Mouse (Mus musculus): Measurements from ENCODE around the gene Rbms3. TPM values are rescaled to one million over a fixed set of nuclear protein-coding genes. Genes with fewer than 3 reads are reported as not detected.

Gene Rbms3
- total RNA-seq, 1 experiment: 2.2 TPM

DNA sequence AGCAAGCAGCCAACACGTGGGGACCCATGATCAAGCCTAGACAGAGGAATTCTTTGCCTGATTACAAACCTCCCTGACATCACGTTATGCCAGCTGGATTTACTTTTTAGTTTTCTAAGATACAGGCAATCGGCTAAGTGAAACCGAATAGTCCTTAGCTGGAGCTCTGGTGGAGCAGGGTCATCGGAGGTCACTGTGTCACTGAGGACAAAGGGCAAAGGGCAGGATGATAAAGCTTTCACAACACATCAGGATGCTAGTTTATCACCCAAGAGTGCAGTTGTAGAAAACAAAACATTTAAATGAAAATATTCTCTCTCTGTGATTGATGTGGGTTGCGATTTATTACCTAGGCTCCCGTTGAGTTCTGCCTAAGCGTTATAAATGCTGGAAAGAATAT is 233.1 kb downstream of the Rbms3 start:
- no peak for DNase-seq (ENCODE audit: low read depth, low spot score)
- Histone ChIP-seq H3K27ac (ENCODE audit: insufficient read depth, low read depth, low read length, poor library complexity, severe bottlenecking) (no peak overlapping the region), H3K9ac (ENCODE audit: insufficient read depth, low read depth, low read length, poor library complexity, severe bottlenecking) (no peak overlapping the region), H3K4me1 (ENCODE audit: control insufficient read depth in 2 of 2, insufficient read depth in 2 of 2, low read length in 2 of 2, poor library complexity in 1 of 2) (no peaks in the 10 kb centered on the region), H3K9me3 (ENCODE audit: control insufficient read depth, insufficient read depth, low read depth, low read length) (no peaks in the 10 kb centered on the region), H3K4me3 (ENCODE audit: insufficient read depth in 1 of 2, low read depth in 1 of 2, low read length in 2 of 2, poor library complexity in 1 of 2, severe bottlenecking in 1 of 2) (no peak overlapping the region), H3K36me3 (ENCODE audit: control insufficient read depth, insufficient read depth, low read length, poor library complexity, severe bottlenecking) (no peaks in the 10 kb centered on the region)
- in situ Hi-C loops (cut with MboI; ENCODE audit: low sequenced_read_pairs in 2 of 2, unreplicated experiment in 2 of 2): no loop called here
- TF ChIP-seq HCFC1 (IDR thresholded peaks at IDR 0.05; ENCODE audit: borderline replicate concordance, insufficient read depth, low read length) (no peak), CHD2 (IDR thresholded peaks at IDR 0.05; ENCODE audit: low read depth, low read length) (no peak), ZNF384 (IDR thresholded peaks at IDR 0.05; ENCODE audit: low read depth, low read length) (no peak), MAFK (IDR thresholded peaks at IDR 0.05; ENCODE audit: insufficient read depth, low read depth, low read length) (no peak)

DNA sequence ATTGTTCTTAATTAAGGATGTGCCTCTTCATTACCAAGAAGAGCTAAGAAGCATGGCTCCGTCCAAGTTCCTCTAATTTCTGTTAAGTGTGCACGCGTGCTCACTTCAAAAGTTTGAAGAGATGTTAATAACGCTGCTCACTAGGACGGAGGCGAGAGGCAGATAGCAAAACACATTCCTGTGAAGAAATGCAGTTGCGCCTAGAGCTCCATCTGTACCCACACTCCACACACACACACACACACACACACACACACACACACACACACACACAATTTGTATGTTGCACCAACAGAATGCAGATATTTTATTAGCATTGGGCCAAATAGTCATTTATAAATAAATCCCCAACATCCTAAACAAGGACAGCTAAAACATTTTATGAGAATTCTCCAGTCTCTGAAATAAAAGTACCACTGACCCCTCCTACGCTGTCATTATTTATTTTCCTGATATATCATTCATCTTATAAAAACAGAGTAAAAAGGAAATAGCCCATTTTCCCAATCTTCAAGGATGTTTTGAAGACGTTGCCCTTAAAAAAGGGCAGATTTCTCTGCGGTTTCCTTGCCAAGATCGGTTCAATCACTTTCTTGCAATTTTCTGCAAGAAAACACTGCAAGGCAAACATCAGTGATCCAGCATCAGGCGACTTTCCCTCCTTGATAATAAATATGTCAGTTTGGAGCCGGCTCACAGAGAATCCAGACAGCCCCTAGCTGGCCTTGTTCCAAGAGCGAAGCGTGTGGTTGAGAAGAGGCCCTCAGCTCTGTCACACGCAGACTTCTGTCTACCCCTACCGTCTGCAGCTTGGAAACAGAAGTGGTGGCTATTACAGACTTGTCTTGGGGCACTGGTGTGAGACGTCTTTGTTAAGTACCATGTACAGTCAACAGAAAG is 235.8 kb downstream of the Rbms3 start:
- in situ Hi-C loops (cut with MboI; ENCODE audit: low sequenced_read_pairs in 2 of 2, unreplicated experiment in 2 of 2): no loop called here
- no peak overlapping the region for H3K4me3 ChIP-seq (ENCODE audit: insufficient read depth in 1 of 2, low read depth in 1 of 2, low read length in 2 of 2, poor library complexity in 1 of 2, severe bottlenecking in 1 of 2)

DNA sequence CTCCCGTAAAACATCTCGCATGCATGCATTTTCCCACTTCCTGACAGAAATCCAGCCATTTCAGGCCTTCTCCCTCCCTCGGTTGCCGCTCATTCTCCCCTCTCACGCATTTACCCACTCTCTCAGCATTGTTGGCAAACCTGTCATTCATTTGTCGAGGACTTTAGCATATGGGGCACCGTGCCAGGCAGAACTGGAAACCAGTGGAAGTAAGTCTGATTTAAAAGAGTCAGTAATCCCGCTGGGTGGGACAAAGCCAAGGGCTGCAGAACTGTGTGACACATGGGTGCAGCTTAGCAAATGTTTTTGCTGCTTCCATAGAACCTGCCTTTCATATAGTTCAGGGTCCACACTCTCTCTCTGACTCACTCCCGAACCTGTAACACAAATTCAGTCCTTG is 241.7 kb downstream of the Rbms3 start:
- in situ Hi-C loops (cut with MboI; ENCODE audit: low sequenced_read_pairs in 2 of 2, unreplicated experiment in 2 of 2): no loop called here
- no peak for DNase-seq (ENCODE audit: low read depth, low spot score)

More for the DNA sequence above, 235.8 kb downstream of the Rbms3 start:
- Histone ChIP-seq H3K36me3 (ENCODE audit: control insufficient read depth, insufficient read depth, low read length, poor library complexity, severe bottlenecking) (no peaks in the 10 kb centered on the region), H3K9me3 (ENCODE audit: control insufficient read depth, insufficient read depth, low read depth, low read length) (no peaks in the 10 kb centered on the region), H3K9ac (ENCODE audit: insufficient read depth, low read depth, low read length, poor library complexity, severe bottlenecking) (no peak overlapping the region), H3K4me1 (ENCODE audit: control insufficient read depth in 2 of 2, insufficient read depth in 2 of 2, low read length in 2 of 2, poor library complexity in 1 of 2) (no peaks in the 10 kb centered on the region), H3K27ac (ENCODE audit: insufficient read depth, low read depth, low read length, poor library complexity, severe bottlenecking) (no peak overlapping the region)
- DNase-seq (ENCODE audit: low read depth, low spot score): no peak
- no peak for TF ChIP-seq HCFC1 (IDR thresholded peaks at IDR 0.05; ENCODE audit: borderline replicate concordance, insufficient read depth, low read length)
- TF ChIP-seq CHD2 (IDR thresholded peaks at IDR 0.05; ENCODE audit: low read depth, low read length): no peak
- TF ChIP-seq MAFK (IDR thresholded peaks at IDR 0.05; ENCODE audit: insufficient read depth, low read depth, low read length): no peak
- no peak for TF ChIP-seq ZC3H11A (IDR thresholded peaks at IDR 0.05; ENCODE audit: borderline replicate concordance, low read depth, low read length)
- TF ChIP-seq ZNF384 (IDR thresholded peaks at IDR 0.05; ENCODE audit: low read depth, low read length): no peak

DNA sequence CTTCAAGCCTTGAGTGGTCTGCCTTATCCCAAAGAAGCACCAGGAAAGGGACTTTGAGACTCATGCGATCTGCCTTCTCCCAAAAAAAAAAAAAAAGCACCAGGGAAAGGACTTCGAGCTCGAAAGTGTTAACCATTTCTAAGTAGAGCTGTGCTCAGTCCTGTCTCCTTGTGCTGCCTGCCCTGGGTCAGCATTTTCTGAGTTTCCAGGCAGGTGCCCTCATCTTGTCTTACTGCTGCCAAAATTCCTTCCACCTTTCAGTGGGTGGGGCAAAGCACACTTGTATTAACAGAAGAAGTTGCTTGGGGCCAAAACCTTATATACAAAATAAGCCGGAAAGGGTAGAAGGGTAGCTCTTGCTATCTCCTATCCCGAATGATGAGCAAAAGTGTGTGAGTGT is 248.8 kb downstream of the Rbms3 start:
- TF ChIP-seq CHD2 (IDR thresholded peaks at IDR 0.05; ENCODE audit: low read depth, low read length) (no peak), MAFK (IDR thresholded peaks at IDR 0.05; ENCODE audit: insufficient read depth, low read depth, low read length) (no peak), HCFC1 (IDR thresholded peaks at IDR 0.05; ENCODE audit: borderline replicate concordance, insufficient read depth, low read length) (no peak), ZNF384 (IDR thresholded peaks at IDR 0.05; ENCODE audit: low read depth, low read length) (no peak), ZC3H11A (IDR thresholded peaks at IDR 0.05; ENCODE audit: borderline replicate concordance, low read depth, low read length) (no peak)
- H3K4me1 ChIP-seq (ENCODE audit: control insufficient read depth in 2 of 2, insufficient read depth in 2 of 2, low read length in 2 of 2, poor library complexity in 1 of 2): no peaks in the 10 kb centered on the region
- no peak overlapping the region for H3K27ac ChIP-seq (ENCODE audit: insufficient read depth, low read depth, low read length, poor library complexity, severe bottlenecking)
- no peak for DNase-seq (ENCODE audit: low read depth, low spot score)
- in situ Hi-C loops (cut with MboI; ENCODE audit: low sequenced_read_pairs in 2 of 2, unreplicated experiment in 2 of 2): no loop called here
- no peaks in the 10 kb centered on the region for H3K9me3 ChIP-seq (ENCODE audit: control insufficient read depth, insufficient read depth, low read depth, low read length)
- no peaks in the 10 kb centered on the region for H3K36me3 ChIP-seq (ENCODE audit: control insufficient read depth, insufficient read depth, low read length, poor library complexity, severe bottlenecking)
- H3K4me3 ChIP-seq (ENCODE audit: insufficient read depth in 1 of 2, low read depth in 1 of 2, low read length in 2 of 2, poor library complexity in 1 of 2, severe bottlenecking in 1 of 2): no peak overlapping the region
- no peak overlapping the region for H3K9ac ChIP-seq (ENCODE audit: insufficient read depth, low read depth, low read length, poor library complexity, severe bottlenecking)

More for the DNA sequence above, 241.7 kb downstream of the Rbms3 start:
- Histone ChIP-seq H3K4me3 (ENCODE audit: insufficient read depth in 1 of 2, low read depth in 1 of 2, low read length in 2 of 2, poor library complexity in 1 of 2, severe bottlenecking in 1 of 2) (no peak overlapping the region), H3K9me3 (ENCODE audit: control insufficient read depth, insufficient read depth, low read depth, low read length) (no peaks in the 10 kb centered on the region), H3K4me1 (ENCODE audit: control insufficient read depth in 2 of 2, insufficient read depth in 2 of 2, low read length in 2 of 2, poor library complexity in 1 of 2) (no peaks in the 10 kb centered on the region), H3K36me3 (ENCODE audit: control insufficient read depth, insufficient read depth, low read length, poor library complexity, severe bottlenecking) (no peaks in the 10 kb centered on the region), H3K9ac (ENCODE audit: insufficient read depth, low read depth, low read length, poor library complexity, severe bottlenecking) (no peak overlapping the region), H3K27ac (ENCODE audit: insufficient read depth, low read depth, low read length, poor library complexity, severe bottlenecking) (no peak overlapping the region)
- TF ChIP-seq ZC3H11A (IDR thresholded peaks at IDR 0.05; ENCODE audit: borderline replicate concordance, low read depth, low read length): no peak
- no peak for TF ChIP-seq HCFC1 (IDR thresholded peaks at IDR 0.05; ENCODE audit: borderline replicate concordance, insufficient read depth, low read length)
- TF ChIP-seq MAFK (IDR thresholded peaks at IDR 0.05; ENCODE audit: insufficient read depth, low read depth, low read length): no peak
- TF ChIP-seq ZNF384 (IDR thresholded peaks at IDR 0.05; ENCODE audit: low read depth, low read length): no peak
- TF ChIP-seq CHD2 (IDR thresholded peaks at IDR 0.05; ENCODE audit: low read depth, low read length): no peak

All from ES-E14 (cell line).